Mouse (Mus musculus) adrenal gland, postnatal 14 days (tissue): ENCODE measurements around the gene Srarp. TPM values are rescaled to one million over a fixed set of nuclear protein-coding genes. Genes with fewer than 3 reads are reported as not detected.

Source experiments
- DNase-seq: peaks from one replicate; pipeline ENCODE4 v3.0.0; 2021; ENCODE audit warnings: mixed read lengths
- total RNA-seq: library from RNA; stranded (reverse); gene quantifications from 2 replicates; pipeline ENCODE4 v1.2.3, GENCODE M21; 2021

The Srarp gene
- total RNA-seq, 1 experiment from 2014 or later = not detected

DNA sequence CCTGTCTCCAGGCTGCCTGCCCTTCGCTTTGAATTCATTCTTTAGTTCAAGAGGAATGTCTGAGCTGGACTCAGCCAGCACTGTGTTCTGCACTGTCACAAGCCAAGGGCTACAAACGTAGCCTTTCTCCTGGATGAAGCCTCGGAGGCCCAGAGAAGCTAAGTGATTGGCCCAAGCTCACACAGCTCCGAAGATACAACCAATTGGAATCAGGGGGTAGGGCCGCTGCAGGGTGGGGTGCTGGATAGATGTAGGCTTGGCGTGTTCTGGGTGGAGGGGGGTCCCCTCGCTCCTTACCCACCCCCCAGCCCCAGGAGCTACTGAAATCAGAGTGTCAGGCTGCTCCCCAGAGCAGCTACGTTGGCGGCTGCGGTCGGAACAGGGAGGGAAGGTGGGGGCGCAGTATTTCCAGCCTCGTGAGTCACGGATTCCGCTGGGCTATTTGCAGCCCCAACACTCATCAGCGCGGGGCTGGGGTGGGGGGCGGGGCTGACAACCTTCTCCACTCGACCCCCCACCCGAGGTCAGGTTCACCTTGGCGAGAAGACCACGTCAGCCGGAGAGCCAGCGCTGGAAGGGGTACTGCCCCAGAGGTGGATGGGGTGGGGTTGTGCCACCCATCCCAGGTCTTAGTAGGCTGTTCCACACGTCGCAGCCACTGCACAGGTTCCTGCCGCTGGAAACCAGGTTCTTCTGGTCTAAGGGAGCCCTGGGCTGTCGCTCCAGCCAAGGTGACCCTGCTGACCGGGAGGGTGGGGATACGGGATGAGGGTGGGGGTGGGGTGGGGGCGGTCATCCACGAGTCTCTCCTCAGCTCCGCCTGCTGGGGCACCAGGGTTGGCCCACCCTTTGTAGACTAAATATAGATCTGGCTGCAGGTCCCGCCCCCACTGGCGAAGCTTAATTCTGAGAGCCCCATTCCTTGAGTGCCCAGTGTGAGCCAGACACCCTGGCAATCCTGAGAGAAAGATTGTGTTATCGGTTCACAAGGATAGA, 10.1 kb downstream of the Srarp start:
- peak; percentile 63 for DNase-seq

DNA sequence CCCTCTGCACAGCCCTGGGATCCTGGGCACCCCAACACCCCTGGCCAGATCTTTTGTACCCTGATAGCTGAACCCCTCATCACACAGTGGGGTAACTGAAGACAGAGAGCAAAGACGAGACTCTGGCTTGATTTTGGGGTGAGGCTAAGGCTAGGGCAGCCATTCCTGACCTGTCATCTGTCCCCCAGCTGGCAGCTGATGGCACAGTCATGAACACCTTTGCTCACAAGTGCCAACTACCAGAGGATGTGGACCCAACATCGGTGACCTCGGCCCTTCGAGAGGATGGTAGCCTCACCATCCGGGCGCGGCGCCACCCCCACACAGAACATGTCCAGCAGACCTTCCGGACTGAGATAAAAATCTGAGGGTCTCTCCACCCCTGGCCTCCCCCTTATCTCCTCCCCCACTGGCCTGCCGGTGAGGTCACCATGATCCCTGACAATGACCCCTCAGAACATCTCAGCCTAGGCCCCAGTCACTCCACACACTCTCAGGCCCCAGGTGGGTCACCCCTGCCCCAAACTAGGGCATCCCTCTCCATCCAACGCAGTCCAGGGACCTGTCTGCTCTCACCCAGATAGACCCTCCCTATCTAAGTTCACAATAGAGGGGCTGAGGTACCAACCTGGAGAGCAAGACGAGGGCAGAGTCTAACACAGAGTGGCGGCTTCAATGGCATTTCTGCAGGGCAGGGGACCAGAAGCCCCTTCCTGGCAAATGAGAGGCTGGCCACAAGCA, 12.0 kb downstream of the Srarp start:
- DNase-seq = no peak

GRCm38 (mm10) chr4:141423288-141423687, 12.6 kb downstream of the Srarp start:
- no peak for DNase-seq

GRCm38 (mm10) chr4:141422841-141423240, 13.1 kb downstream of the Srarp start:
- DNase-seq = no peak

DNA sequence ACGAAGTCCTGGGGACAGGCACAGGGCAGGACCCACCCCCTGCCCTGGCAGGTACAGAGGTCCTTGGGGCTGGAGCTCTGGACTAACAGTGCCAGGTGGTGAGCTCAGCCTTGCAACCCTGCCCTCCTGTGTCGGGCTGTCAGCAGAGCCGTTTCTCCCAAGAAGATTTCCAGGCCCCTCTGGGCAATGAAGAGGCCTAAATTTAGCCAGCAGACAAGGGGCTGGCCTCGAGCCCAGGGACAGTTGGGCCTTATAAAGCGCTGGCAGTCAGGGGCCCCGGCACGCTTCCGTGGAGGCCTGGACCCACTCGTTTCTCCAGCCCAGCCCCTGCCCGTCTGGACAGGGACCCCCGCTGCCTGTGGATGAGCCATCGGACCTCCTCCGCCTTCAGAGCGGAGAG, 14.5 kb downstream of the Srarp start:
- peak; percentile 61 for DNase-seq

GRCm38 (mm10) chr4:141420886-141421285, 15.0 kb downstream of the Srarp start:
- DNase-seq = no peak

GRCm38 (mm10) chr4:141420192-141420829, 15.6 kb downstream of the Srarp start, which contains the start of gene Hspb7:
Gene Hspb7, plus strand, starts transcription at chr4:141420779.
- DNase-seq = no peak

DNA sequence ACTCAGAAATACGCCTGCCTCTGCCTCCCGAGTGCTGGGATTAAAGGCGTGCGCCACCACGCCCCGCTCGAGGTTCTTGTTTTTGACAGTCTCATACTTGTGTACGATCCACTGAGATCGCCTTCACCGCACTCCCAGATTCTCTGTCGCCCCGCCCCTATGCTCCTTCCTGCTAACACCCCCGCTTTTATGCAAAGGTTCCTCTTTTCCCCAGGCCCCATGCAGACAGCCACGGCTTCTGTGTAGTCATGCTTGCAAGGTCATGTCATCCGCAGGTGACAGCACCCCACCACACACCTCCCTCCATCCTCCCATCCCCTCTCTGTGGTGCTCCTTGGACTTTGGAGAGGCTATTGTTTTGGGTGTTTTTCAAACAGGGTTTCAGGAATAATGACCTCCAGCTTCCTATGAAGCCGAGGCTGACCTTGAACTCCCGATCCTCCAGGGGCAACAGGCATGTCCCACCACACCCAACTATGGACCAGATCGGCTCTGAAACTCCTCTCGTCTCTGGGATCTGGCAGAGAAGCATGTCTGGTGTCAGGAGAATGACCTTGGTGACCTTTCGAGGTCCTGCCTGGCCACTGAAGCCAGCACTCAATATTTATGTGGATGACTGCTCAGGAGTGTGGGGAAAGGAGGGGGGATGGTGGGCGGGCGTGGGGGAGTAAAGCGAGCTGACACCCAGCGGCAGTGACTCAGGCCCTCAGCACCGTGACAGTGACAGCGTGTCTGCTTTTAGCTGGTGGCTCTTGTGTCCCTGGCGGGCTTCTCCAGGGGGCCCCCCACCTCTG, 16.3 kb downstream of the Srarp start:
- DNase-seq = peak; percentile 77

GRCm38 (mm10) chr4:141415924-141416323, 20.0 kb downstream of the Srarp start, which contains the start of gene Clcnkb:
Gene Clcnkb, minus strand, starts transcription at chr4:141416014.
- no peak for DNase-seq

DNA sequence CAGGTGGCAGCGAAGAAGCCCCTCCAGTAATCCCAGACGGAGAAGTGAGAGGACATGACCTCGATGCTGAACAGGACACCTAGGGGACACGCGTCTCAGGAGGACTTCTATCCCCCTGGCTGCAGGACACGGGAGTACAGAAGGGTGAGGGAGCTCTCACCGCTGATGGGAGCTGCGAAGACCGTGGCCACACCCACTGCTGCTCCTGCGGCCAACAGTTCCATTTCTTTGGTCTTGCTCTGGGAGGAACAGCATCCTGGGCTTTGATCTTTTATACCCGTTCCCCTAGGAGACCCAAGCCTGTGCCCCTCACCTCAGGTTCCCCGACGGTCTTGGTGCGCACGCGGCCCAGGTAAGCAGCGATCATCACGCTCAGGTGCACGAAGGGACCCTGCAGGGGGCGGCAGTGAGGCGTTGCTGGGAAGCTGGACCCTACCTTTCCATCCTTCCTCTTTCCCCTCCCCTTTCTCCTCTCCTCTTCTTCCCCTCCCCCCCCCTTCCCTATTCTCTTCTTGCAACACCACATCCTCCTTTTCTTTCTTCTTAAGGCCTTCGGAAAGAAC, 24.4 kb downstream of the Srarp start:
- no peak for DNase-seq

DNA sequence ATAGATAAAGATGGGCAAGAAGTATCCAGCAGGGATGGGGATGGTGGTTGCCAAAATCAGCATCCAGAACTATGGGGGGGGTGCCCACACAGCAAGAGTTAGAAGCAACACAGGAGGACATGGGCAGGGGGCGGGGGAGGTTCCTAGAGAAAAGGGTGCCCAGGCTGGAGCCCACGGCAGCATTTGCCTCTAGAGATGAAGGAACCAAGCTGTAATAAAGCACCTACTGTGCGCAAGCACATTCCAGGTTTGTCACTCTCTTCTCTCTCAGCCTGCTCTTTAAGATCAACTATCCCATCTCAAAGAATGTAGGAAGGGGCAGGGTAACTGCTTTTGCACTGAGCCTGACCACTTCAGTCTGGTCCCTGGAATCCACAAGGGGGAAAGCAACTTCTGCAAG, 27.3 kb downstream of the Srarp start:
- DNase-seq = no peak

GRCm38 (mm10) chr4:141406516-141407299, 29.2 kb downstream of the Srarp start:
- DNase-seq = peak; percentile 80

DNA sequence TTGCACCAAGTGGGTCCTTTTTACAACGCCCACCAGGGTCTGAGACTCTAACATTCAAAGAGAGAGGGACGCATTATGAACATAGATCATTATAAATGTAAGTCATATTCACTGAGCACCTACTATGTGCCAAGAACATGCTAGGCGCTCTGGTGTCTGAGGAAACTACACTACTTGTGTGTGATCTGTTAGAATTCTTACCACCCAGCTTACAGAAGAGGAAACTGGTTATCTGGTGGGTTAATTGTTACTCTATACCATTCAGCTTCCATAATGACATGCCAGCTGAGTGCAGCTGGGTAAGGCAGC, 30.6 kb downstream of the Srarp start:
- no peak for DNase-seq

DNA sequence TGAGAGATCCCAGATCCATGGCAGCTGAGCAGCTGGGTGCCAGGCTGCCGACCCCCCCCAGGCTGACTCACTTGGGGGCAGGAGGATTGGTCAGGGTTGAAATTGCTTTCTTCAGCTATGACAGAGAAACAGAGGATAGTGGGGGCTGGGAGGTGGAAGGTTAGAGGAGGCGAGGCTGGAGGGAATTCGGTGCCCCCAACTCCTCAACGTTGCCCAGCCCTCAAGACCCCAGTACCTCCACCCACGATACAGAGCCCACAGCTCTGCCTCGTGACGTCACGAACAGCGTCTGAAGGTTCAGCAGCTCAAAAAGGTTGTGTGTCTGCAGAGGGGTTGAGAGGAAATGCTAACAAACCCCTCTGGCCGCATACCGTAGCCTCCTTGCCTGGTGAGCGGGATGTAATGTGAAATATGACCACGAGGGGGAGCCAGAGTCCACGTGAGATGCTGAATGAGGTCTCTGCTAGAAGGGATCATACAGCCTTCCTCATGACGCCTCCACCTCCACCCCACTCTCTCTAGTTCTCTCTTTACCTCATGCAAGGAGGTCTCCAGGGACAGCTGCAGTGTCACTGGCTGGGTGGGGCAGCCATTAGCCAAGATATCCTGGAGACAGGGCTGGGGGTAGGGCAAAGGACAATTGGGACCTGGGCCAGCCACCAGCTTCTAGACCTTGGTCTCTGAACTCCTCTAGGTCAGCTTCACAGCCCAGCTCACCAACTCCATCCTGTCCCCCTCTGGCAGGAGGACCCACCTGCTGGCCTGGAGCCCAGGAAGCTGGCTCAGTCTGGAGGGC, 31.2 kb downstream of the Srarp start:
- peak; percentile 90 for DNase-seq

GRCm38 (mm10) chr4:141400171-141400570, 35.7 kb downstream of the Srarp start:
- DNase-seq = no peak

DNA sequence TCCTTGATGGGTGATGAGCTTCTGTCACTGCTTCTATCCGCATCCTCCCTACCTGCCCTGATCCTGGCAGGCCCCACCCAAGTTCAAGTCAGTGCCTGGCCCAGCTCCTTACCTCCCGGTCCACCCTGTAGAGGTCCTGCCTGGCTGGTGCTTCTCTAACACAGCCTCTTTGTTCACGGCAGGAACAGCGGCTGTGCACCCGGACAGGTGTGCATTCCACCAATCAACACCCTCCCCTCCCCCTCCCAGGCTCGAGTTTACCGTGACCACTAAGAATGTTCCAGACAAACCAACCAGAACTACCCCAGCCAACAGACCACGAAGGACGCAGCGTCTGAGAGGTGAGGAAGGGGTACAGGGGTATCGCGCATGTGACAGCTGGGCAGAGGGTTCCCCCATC, 37.4 kb downstream of the Srarp start, which contains the start of gene Clcnka:
TSS of gene Clcnka (minus strand) at position 180 of the 400 bp plus-strand sequence.
- no peak for DNase-seq

- no peak for DNase-seq
Observed at GRCm38 (mm10) chr4:141397861-141398260, 38.0 kb downstream of the Srarp start.

GRCm38 (mm10) chr4:141394751-141395150, 41.2 kb downstream of the Srarp start:
- no peak for DNase-seq

- no peak for DNase-seq
Observed at GRCm38 (mm10) chr4:141391293-141391692, 44.6 kb downstream of the Srarp start.
